Mouse (Mus musculus) embryonic facial prominence, embryonic 10.5 days (tissue): ENCODE data around the gene Nat10. TPM values are rescaled to one million over a fixed set of nuclear protein-coding genes. Genes with fewer than 3 reads are reported as not detected.

Experiments used
- DNase-seq: peaks from one replicate; pipeline ENCODE4 v3.0.0-alpha.2; 2017; ENCODE audit warnings: low spot score
- H3K27ac ChIP-seq: fragments of 300-500 bp; sonication (generic); replicated peaks from 2 replicates; pipeline ENCODE4 v1.5.1; 2016; ENCODE audit warnings: mild to moderate bottlenecking
- H3K27me3 ChIP-seq: fragments of 300-500 bp; sonication (generic); replicated peaks from 2 replicates; pipeline ENCODE4 v1.6.1; 2016; ENCODE audit warnings: low read depth, mild to moderate bottlenecking; ENCODE audit not compliant: poor library complexity, severe bottlenecking
- H3K36me3 ChIP-seq: fragments of 300-500 bp; sonication (generic); replicated peaks from 2 replicates; pipeline ENCODE4 v1.6.1; 2016; ENCODE audit warnings: mild to moderate bottlenecking, moderate library complexity
- H3K4me1 ChIP-seq: fragments of 300-500 bp; sonication (generic); 2 replicates; pipeline ENCODE4 v1.6.1; 2016
- H3K4me3 ChIP-seq: fragments of 300-500 bp; sonication (generic); 2 replicates; pipeline ENCODE4 v1.5.1; 2016; ENCODE audit warnings: mild to moderate bottlenecking, moderate library complexity
- H3K9me3 ChIP-seq: fragments of 300-500 bp; sonication (generic); 2 replicates; pipeline ENCODE4 v1.6.1; 2016; ENCODE audit warnings: mild to moderate bottlenecking
- WGBS: fragments of 180-500 bp; shearing (Covaris S2); methylation state at CpG from one replicate; pipeline ENCODE4 v1.1.7; 2016; 5-methylcytosine and 5-hydroxymethylcytosine counted together
- polyA plus RNA-seq: library from polyadenylated mRNA; unstranded; fragments of >200 nt; fragmentation: Nextera tagmentation; extraction: Ambion mirVana; gene quantifications from 2 replicates; pipeline ENCODE4 v1.2.1, GENCODE M21; 2016

Nat10 gene
- polyA plus RNA-seq, 1 experiment from 2014 or later, result 31.5 TPM

- no peak for DNase-seq
- Histone ChIP-seq H3K9me3 (no peaks in the 10 kb centered on the region), H3K4me3 (peak overlapping the region; percentile 83; the same call in 1 of the 2 replicates), H3K4me1 (peaks cover 14% of the 10 kb centered on the region), H3K27me3 (no peaks in the 10 kb centered on the region), H3K27ac (no peak overlapping the region), H3K36me3 (peaks cover 28% of the 10 kb centered on the region)
- 53% methylated on average over 1 of the region's 1 CpGs for WGBS
These were observed 1.4 kb upstream of the Nat10 start for GRCm38 (mm10) chr2:103762492-103762891.

- 37% methylated on average over 4 of the region's 4 CpGs for WGBS
- H3K4me3 ChIP-seq, result peak overlapping the region; percentile 83
- H3K36me3 ChIP-seq, result peaks cover 28% of the 10 kb centered on the region
- peaks cover 14% of the 10 kb centered on the region for H3K4me1 ChIP-seq
- H3K27me3 ChIP-seq, result no peaks in the 10 kb centered on the region
- no peaks in the 10 kb centered on the region for H3K9me3 ChIP-seq
- no peak for DNase-seq
- H3K27ac ChIP-seq, result no peak overlapping the region
These were observed 923 bp upstream of the Nat10 start for GRCm38 (mm10) chr2:103761993-103762392.

- no peak for DNase-seq
- Histone ChIP-seq H3K27ac (peak overlapping the region; percentile 84), H3K4me3 (peak overlapping the region; percentile 83), H3K36me3 (peaks cover 29% of the 10 kb centered on the region), H3K9me3 (no peaks in the 10 kb centered on the region), H3K4me1 (peaks cover 14% of the 10 kb centered on the region), H3K27me3 (no peaks in the 10 kb centered on the region)
- under 1% methylated on average over 12 of the region's 12 CpGs for WGBS
These were observed 649 bp downstream of the Nat10 start for GRCm38 (mm10) chr2:103760421-103760820.

- Histone ChIP-seq H3K9me3 (no peaks in the 10 kb centered on the region), H3K4me1 (peaks cover 6% of the 10 kb centered on the region), H3K27ac (no peak overlapping the region), H3K27me3 (no peaks in the 10 kb centered on the region), H3K4me3 (no peak overlapping the region), H3K36me3 (peaks cover 69% of the 10 kb centered on the region)
- no peak for DNase-seq
- WGBS, result 89% methylated on average over 9 of the region's 9 CpGs
These were observed 5.5 kb downstream of the Nat10 start for GRCm38 (mm10) chr2:103755458-103756085.

- DNase-seq, result no peak
- peaks cover 78% of the 10 kb centered on the region for H3K36me3 ChIP-seq
- H3K4me1 ChIP-seq, result 0 out of 2 replicates have a peak, but pooled peaks cover under 1% of the 10 kb centered on the region
- no peak overlapping the region for H3K4me3 ChIP-seq
- no peak overlapping the region for H3K27ac ChIP-seq
- no peaks in the 10 kb centered on the region for H3K9me3 ChIP-seq
- no peaks in the 10 kb centered on the region for H3K27me3 ChIP-seq
- WGBS, result 86% methylated on average over 3 of the region's 3 CpGs
These were observed 6.5 kb downstream of the Nat10 start for GRCm38 (mm10) chr2:103754614-103755013.

GRCm38 (mm10) chr2:103751771-103752170 is 9.3 kb downstream of the Nat10 start:
- no peaks in the 10 kb centered on the region for H3K27me3 ChIP-seq
- peaks cover 99% of the 10 kb centered on the region for H3K36me3 ChIP-seq
- H3K9me3 ChIP-seq, result no peaks in the 10 kb centered on the region
- no peak for DNase-seq
- H3K27ac ChIP-seq, result no peak overlapping the region
- 95% methylated on average over 6 of the region's 6 CpGs for WGBS
- no peaks in the 10 kb centered on the region for H3K4me1 ChIP-seq
- no peak overlapping the region for H3K4me3 ChIP-seq

- H3K4me1 ChIP-seq, result no peaks in the 10 kb centered on the region
- H3K27me3 ChIP-seq, result no peaks in the 10 kb centered on the region
- H3K27ac ChIP-seq, result no peak overlapping the region
- no peak for DNase-seq
- WGBS, result 90% methylated on average over 3 of the region's 3 CpGs
- H3K4me3 ChIP-seq, result no peak overlapping the region
- no peaks in the 10 kb centered on the region for H3K9me3 ChIP-seq
- peaks cover 96% of the 10 kb centered on the region for H3K36me3 ChIP-seq
These were observed 12.0 kb downstream of the Nat10 start for GRCm38 (mm10) chr2:103749091-103749490.

GRCm38 (mm10) chr2:103747891-103748290 is 13.2 kb downstream of the Nat10 start:
- Histone ChIP-seq H3K9me3 (no peaks in the 10 kb centered on the region), H3K4me1 (no peaks in the 10 kb centered on the region), H3K36me3 (peaks cover 96% of the 10 kb centered on the region), H3K27ac (no peak overlapping the region), H3K27me3 (no peaks in the 10 kb centered on the region), H3K4me3 (no peak overlapping the region)
- no peak for DNase-seq
- 90% methylated on average over 9 of the region's 9 CpGs for WGBS

GRCm38 (mm10) chr2:103746761-103747160 is 14.3 kb downstream of the Nat10 start:
- no peaks in the 10 kb centered on the region for H3K9me3 ChIP-seq
- no peaks in the 10 kb centered on the region for H3K4me1 ChIP-seq
- no peak overlapping the region for H3K27ac ChIP-seq
- WGBS, result 90% methylated on average over 2 of the region's 2 CpGs
- H3K36me3 ChIP-seq, result peaks cover 97% of the 10 kb centered on the region
- no peaks in the 10 kb centered on the region for H3K27me3 ChIP-seq
- DNase-seq, result no peak
- H3K4me3 ChIP-seq, result no peak overlapping the region

GRCm38 (mm10) chr2:103746096-103746495 is 15.0 kb downstream of the Nat10 start:
- WGBS, result 85% methylated on average over 2 of the region's 2 CpGs

GRCm38 (mm10) chr2:103745481-103745880 is 15.6 kb downstream of the Nat10 start:
- Histone ChIP-seq H3K4me3 (no peak overlapping the region), H3K27me3 (no peaks in the 10 kb centered on the region), H3K27ac (no peak overlapping the region), H3K4me1 (no peaks in the 10 kb centered on the region), H3K9me3 (no peaks in the 10 kb centered on the region), H3K36me3 (peaks cover 97% of the 10 kb centered on the region)
- no peak for DNase-seq
- 89% methylated on average over 5 of the region's 5 CpGs for WGBS

More at GRCm38 (mm10) chr2:103746096-103746495, 15.0 kb downstream of the Nat10 start:
- no peaks in the 10 kb centered on the region for H3K27me3 ChIP-seq
- H3K36me3 ChIP-seq, result peaks cover 97% of the 10 kb centered on the region
- DNase-seq, result no peak
- no peak overlapping the region for H3K27ac ChIP-seq
- no peaks in the 10 kb centered on the region for H3K9me3 ChIP-seq
- H3K4me1 ChIP-seq, result no peaks in the 10 kb centered on the region
- H3K4me3 ChIP-seq, result no peak overlapping the region

GRCm38 (mm10) chr2:103743988-103744387 is 17.1 kb downstream of the Nat10 start:
- H3K27me3 ChIP-seq, result no peaks in the 10 kb centered on the region
- H3K4me1 ChIP-seq, result no peaks in the 10 kb centered on the region
- DNase-seq, result peak; percentile 75
- H3K4me3 ChIP-seq, result no peak overlapping the region
- no peak overlapping the region for H3K27ac ChIP-seq
- WGBS, result 88% methylated on average over 7 of the region's 7 CpGs
- H3K36me3 ChIP-seq, result peaks cover 97% of the 10 kb centered on the region
- no peaks in the 10 kb centered on the region for H3K9me3 ChIP-seq

GRCm38 (mm10) chr2:103743536-103743935 is 17.5 kb downstream of the Nat10 start:
- no peak overlapping the region for H3K4me3 ChIP-seq
- WGBS, result 94% methylated on average over 2 of the region's 2 CpGs
- peaks cover 97% of the 10 kb centered on the region for H3K36me3 ChIP-seq

More at GRCm38 (mm10) chr2:103743536-103743935, 17.5 kb downstream of the Nat10 start:
- Histone ChIP-seq H3K9me3 (no peaks in the 10 kb centered on the region), H3K27me3 (no peaks in the 10 kb centered on the region), H3K27ac (no peak overlapping the region), H3K4me1 (no peaks in the 10 kb centered on the region)
- no peak for DNase-seq
